Mouse (Mus musculus): ENCODE results near the gene Dapl1. TPM values are rescaled to one million over a fixed set of nuclear protein-coding genes. Genes with fewer than 3 reads are reported as not detected.

Gene Dapl1
- total RNA-seq, 2 experiments from 2014 or later = 1.7 to 3.6 TPM

DNA sequence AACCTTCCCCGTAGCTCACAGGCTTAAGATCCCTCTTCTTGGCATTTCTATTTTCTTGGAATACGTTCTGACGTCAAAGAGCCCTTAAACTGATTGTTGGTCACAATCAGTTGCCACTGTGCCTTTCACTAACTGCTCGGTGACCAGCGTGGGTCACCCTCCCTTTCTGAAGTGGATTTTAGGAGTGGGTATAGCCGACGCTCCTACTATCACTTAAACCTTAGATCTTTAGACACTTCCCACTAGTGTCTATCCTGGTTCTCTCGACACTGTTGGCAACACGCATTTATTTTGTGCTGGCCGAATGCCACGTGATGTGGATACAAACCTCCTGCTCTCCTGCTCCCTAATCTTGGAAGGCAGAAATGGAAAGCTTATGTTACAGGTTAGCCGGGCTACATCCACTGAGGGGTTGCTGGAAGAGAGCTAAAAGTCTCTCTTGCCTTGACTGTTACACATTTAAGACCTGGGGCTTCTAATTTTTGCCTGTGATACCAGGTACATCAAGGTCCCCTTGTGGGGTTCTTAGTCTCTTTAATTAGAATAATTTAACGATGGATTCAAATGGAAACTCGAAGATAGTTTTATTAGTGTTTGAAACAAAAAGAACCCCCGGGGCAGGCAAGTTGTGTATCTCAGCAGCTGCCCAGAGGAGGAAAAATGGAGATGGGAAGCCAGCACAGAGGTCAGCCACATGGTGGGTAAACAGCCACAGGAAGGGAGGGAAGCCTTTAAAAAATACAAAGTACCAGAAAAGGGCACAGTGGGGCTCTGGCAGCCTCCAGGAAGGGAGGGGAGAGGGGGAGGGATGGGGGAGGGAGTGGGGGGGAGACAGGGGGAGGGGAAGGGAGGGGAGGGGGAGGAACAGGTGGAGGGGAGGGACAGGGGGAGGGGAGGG is 13.2 kb upstream of the Dapl1 start:
- DNase-seq = peak; percentile 6

DNA sequence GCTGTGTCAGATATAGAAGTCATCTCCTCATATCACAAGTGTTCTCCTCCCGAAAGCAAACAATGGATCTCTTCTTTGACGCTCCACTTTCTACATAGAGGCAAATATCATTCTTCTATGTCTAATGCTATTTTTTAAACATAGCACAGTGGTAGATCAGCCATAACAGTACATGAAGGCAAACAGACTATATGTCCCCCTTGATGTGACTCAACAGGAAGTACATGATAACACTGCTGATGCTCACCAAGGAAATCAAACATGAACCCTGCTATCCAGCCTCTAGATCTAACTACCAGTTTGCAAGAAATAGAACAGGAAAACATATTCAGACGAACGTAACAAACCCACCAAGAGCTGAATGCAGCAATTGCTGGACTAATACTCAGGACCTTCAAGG is 10.1 kb upstream of the Dapl1 start:
- DNase-seq = no peak

DNA sequence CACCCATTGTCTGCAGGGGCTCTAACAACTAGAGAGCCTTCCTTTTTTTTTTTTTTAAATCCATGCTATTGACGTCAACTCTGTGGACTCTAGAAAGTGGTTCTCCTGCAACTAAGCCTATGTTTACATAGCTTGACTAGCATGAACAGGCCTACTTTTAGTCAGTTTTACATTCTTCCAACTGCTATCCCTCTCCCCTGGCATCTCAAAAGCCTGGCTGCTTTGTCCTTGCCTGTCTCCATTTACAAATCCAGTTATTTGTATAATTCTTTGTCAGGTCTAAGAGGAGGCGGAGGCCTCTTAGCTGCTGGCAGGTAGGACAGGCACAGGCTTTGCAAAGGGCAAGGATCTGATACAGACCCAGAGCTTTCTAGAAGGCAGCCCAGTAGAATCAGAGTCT is 627 bp downstream of the Dapl1 start:
- DNase-seq = no peak

DNA sequence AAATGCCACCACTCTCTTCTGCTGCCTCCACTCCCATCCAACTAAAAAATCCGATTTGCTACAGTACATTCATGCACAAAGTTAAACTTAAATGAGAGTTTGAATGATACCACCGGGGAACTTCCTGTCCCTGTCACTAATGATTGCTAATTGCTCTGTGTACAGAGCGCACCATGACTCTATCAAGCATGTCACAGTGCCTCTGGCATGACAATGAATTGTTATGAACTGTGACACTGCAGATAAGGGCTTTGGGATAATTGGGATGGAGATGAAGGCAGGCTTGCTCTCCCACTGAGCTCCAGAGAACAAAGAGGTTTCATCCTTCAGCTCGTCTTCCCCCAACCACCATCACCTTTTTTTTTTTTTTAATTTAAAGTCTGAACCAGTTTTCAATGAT is 1.2 kb downstream of the Dapl1 start:
- no peak for DNase-seq

DNA sequence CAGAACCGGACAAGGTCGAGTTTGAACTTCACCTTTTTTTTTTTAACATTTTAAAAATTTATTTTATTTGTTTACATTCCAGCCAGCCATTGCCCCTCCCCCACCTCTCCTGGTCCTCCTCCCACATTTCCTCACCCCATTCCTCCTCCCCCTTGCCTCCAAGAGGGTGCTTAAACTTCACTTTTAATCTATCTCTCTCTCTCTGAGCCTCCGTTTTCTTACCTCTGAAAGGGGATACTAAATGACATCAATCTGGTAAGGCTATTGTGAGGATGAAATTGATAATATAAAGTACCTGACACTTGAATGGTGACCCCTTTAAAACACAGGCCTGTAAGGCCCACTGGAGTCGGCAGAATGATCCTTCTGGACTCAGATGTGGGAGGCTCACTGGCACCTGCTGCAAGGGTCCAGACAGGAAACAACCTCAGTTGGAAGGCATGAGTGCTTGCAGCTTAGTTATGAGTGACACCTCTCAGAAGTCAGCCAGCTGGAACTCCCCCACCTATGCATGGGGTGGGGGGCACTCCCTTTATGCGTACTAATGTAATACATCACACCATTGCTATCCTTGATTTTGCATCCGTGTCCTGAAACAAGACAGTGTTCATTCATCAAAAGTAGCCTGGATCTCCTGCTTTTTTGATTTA is 1.9 kb downstream of the Dapl1 start:
- DNase-seq = no peak

DNA sequence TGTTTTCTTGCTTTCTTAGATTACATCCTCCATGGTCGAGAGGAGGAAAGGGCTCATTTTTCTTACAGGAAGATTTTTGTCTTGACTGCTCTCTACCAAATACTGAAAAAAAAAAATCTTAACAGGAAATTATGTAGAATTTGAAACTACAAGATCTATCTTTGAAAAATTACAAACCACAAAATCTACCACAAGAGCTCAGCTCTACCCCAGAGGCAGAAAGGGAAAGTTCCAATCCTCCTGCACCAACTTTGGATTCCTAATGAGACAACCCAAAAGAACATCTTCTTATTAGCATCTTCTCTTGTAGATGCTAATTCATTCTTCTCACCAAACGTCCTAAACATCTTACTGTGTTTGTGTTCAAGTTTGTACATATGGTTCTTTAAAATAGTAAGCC is 3.8 kb downstream of the Dapl1 start:
- DNase-seq = no peak

DNA sequence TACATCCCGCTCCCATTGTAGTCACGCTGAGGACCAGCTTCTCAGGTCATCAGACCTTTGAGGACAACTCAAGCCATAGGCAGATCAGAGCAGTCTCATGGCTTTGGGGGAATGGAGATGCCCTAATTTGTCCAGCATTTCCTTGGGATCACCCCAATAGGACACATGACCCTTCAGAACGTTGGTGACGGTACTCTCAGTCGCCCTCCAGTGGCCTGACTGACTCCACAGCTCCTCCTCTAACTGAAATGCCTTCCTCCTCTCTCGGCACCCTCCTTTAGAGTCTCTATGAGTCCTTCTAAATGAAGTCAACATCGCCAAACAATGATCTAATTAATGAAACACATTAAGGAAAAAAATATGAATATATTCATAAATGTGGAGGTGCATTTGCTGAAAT is 5.9 kb downstream of the Dapl1 start:
- DNase-seq = peak; percentile 24

DNA sequence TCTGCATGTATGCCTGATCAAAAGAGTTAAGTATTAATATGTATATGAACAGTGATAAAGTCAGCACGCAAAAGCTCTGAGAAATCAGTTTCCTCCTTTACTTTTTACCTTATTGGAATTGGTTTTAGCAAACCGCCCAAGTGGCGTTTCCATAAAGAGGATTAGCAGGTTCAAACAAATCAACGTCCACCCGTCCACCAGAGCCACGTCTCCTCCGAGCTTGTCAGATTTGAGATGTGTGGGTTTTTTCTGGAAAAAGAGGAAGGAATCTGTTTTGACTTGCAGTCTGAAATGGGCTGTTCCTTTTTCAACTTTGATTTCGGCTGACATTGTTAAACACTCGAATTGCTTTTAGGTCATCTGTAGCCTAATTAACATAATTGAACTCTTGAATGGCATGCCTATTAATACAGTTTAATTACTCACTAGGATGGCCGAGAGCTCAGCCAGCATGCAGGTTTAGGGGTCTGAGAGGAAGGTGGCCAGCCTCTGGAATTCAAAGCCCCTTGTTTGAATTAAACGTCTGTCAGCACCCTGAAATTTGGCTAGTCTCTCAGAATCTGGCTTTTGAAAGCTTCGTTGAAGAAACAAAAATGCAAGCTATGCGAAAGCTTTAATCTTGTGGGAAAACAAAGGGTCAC is 9.1 kb downstream of the Dapl1 start:
- DNase-seq = no peak

DNA sequence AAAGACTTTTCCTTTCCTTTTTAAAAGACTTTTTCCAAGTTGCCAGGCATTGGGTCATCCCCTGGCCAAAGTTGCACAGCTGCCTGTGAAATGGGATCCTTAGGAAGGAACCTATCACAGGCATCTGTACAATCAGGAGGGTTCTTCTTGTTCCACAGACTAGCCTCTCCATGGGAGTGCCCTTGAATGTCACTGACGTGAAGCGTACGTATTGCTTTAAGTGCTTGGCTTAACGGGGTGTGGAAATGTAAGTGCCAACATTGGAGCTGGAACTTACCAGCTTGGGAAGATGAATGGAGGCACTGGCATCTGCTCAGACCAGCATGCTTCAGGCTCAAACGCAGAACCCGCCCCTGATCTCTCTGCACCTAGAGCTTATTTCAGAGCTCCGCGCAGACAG is 14.7 kb downstream of the Dapl1 start:
- no peak for DNase-seq

DNA sequence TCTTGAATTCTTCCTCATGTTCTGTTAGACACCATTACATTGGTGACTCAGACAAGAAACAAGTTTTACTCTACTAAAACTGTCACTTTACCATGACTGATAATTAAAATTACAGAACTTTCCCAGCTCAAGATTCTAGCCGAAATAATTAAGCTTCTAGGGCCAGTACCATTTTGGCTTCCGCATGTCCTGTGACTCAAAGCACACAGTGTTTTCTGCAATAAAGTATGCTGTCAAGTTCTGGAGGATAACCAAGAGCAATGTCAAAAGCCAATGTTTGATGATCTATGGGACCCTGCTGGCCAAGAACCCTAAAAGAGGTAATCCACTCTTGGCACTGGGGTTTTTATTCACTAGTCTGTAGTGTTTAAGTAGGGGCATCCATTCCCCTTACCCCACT is 15.3 kb downstream of the Dapl1 start:
- DNase-seq = peak; percentile 13

DNA sequence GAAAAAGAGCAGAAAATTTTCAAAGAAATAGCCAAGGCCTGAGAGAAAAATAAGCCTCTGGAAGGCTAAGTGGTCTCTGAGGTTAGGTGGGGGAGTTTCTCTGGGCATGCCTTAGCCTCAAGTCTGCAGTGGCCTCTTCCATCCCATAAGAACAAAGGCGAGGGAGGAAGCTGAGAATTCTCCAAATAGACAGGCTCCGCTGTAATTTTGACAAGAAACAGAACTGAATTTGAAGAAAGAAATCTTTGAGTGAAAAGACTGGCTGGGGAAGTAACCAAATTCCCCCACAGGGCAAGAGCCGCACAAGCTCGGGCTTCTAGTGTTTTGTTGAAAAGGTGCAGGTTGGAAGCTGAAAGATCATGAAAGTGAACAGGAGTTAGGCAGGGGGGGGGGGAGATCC is 24.6 kb downstream of the Dapl1 start:
- no peak for DNase-seq

DNA sequence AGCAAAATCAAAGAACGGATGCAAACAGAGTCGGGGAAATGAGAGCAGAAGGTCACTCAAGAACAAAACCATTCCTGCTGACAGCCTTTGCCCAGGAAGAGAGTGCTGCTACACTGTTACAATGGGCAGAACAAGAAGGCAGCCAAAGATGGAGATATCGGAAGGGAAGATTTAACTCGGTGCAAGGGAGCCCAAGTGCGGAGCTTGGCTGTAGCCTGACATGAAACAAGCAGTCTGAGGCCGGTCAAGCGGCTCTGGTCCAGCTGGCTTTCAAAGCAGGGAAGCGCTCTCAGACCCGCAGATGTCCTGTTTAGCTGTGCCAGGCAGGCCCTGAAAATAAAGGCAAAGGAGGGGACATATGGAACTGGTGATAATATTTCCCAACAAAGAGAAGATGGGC is 26.0 kb downstream of the Dapl1 start:
- DNase-seq = no peak

DNA sequence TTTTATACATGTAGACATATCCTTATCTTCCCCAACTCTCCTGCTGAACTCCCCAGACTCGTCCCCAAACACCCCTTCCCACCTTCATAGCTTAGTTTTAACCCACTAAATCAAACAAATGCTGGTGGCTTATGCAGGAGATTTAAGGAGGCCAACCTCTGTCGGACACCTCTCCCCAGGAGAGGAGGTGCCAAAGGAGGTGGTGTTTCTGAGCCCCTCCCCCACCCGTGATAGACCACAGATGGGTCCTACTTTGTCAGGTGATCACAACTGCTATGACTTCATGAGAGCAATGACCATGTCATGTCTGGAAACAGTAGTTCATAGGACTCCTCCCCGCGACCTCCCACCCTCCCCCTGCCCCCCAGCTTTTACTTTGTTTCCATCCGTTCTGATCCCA is 26.4 kb downstream of the Dapl1 start:
- DNase-seq = no peak

DNA sequence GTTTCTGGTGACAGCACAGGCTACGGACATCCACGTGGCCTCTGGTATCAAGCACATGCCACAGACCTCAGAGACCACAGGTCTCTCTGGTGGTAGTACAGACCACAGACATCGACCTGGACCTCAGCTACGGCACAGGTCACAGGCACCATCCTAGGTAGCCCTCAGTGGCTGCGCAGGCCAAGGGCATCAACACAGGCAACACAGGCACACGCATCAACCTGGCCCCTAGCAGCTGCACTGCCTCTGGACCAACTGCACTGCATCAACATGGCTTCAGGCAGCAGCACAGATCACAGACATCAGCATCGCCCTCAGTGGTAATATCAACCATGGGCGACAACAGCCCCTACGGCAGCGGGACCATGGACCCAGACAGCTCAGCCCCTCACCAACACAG is 36.2 kb downstream of the Dapl1 start:
- DNase-seq = no peak

DNA sequence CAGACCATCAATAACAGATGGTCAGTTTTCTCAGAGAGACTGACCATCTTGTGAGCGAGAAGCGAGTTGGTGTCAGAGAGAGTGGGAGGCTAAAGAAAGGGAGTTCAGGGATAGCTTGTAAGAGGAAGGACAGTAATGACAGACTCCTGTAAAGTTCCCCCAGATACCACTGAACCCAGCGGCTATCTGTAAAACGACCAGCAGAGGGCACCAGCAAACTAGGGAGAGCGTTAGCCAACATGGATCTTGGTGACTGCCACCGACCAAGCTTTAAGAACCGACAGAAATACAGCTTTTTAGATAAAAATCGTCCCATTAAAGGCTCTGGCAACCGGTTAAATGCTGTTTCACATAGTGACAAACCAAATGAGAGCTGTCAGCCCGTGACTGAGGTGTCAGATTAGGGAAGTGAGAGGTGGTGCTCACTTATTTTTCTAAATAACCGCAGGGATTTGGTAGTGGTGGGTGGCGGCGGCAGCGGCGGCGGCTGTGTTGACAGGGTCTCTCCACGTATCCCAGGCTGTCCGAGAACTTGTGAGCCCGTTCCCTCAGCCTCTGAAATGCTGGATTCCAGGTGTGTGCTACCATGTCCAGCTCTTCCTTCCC is 37.7 kb downstream of the Dapl1 start:
- peak; percentile 84 for DNase-seq

DNA sequence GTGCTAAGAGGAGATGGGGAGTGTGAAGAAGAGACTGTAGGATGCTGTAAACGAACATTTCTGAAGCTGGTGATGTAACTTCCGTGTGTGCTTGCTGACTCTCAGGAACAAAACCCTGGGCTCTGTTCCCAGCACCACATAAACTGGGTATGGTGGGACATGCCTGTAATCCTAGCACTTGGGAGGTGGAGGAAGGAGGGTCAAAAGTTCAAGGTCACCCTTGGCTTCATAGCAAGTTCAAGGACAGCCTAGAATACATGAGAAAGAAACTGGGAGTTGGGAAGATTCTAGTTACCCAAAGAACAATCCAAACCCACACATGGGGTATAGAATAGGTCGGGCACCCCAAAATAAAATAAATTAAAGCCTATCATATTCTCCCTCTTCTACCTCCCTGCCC is 39.1 kb downstream of the Dapl1 start:
- DNase-seq = no peak

DNA sequence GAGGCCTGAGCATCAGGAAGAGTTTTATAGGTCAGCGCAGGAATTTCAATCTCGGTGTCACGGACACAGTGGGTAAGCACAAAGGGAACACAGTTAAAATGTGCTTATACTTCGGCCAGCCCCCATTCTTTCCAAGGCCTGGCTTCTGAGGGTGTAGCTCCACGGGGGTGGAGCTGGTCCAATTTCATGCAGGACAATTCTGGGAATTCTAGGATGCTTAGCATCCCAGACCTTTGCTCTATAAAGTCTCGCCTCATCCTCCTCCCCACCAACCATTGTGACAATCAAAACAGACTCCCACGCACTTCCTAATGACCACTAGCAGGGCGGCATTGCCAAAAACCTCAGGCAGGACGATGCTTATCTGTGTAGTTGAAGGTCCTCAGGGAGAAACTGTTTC is 42.4 kb downstream of the Dapl1 start:
- DNase-seq = no peak

DNA sequence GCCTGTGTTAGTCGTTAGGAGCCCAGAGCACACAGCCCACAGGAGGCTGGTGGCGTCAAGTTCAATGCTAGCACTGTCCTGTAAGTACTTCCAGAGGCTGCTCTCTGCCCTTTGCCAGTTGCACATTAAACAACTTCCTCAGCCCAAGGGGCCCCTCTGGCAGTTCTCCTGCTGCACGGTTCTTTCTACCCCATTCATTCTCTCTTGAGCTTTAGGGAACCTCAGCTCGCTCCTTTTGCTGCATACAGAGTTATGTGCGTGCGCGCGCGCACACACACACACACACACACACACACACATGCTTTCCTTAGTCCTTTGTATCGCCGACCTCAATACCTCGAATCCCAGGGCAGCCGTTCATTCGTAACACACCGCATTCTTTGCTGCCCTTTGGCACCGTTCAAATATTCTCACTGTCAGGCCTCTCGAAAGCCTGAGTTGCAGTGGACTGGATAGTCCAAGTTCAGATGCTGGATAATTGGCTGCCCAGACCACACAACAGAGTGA is 45.2 kb downstream of the Dapl1 start:
- DNase-seq = no peak

DNA sequence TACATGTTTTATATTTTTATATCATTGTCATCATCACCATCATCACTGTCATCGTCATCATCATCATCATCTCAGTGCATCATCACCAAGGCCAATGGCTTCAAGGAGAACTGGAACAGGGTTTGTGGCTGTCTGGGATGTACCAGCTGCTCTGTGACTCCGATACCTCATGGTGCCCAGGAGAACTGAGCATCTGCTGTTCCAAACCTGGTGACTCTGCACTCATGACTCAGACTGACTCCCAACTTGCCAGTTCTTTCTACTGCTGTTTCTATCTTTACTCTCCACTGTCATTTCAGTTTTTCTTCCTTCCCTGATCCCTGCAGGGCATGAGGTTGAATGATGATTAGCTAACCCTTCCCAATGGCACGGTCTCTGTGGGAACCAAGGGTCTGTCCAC is 46.4 kb downstream of the Dapl1 start:
- no peak for DNase-seq

DNA sequence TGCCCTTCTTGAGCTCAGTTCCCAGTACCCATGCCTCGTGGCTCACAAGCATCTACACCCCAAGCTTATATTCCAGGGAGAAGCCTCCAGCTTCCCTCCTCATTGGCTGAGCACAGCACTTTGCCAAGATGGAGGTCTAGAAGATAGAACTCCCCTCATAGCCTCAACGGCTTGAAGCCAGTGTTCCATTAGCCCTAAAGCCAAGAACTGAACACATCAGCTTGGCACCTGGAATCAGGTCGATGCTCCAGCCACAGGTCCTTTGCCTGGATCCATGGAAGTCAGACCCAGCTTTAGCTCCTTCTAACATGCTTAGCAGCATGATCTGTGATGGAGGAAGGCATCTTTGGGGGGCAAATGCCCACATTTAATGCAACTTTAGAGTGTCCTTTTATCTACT is 48.5 kb downstream of the Dapl1 start:
- DNase-seq = no peak

DNA sequence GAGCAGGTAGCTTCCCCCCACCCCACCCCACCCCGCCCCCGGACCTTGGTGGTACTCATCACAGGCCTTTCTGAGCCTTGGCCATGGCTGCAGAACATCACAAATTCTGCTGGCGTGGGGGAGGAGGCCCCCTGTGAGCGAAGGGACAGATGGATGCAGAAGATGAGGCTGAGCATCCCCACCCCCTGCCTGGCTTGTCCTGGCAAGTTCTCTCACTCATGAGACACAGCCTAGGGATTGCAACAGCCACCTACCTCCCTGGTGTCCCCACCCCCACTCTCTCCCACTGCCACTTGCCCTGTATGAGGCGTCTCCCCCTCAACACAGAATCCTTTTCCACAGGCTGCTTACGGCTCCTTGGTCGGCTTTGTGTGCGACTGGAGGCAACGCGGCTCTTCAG is 49.1 kb downstream of the Dapl1 start:
- DNase-seq = no peak

DNA sequence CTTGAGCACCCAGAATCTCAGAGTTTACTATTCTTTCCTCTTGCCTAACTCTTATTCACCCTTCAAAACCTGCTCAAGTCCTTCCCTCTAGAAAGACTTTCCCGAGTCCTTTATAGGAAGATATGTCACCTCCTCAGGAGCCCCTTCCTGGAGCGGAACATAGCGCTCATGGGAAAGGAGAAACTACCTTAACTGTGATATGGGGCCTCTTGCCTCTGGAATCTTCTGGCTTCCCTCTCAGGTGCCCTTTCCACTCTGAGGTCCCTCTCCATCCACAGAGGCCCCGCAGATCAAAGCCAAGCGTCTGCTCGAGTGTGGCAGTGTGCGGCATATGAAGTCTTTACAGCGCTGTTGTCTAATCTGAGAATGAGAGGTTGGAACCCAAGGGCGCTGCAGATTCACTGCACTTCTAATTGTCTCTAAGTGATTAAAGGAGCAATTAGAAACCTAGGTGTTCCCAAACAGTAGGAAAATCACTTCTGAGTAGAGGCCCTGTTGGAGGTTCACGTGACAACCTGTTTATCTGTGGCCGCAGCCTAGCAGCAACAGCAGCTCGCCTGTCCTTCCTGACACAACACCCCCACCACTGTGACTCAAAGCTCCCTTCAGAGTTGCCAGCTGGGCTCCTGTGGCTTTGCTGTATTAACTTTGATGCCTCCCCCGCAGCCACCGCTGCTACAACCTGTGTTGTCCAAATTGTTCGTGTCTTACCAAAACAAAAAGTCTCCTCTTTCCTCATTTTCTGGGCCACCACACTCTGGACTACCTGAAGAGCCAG is 49.7 kb downstream of the Dapl1 start:
- DNase-seq = no peak

Data from adrenal gland, postnatal 10 days (tissue).